Mouse (Mus musculus) urinary bladder, postnatal 4 days (tissue): ENCODE measurements around the gene Tnrc6b.

Source experiments
- DNase-seq, 2 experiments: peaks; one replicate each; pipeline ENCODE4 v3.0.0; 2021 to 2022; ENCODE audit warnings: low spot score in 2 of 2

Gene Tnrc6b

GRCm38 (mm10) chr15:80738244-80738643 is 27.1 kb downstream of the Tnrc6b start:
- DNase-seq, result no peak

GRCm38 (mm10) chr15:80739972-80740371 is 28.9 kb downstream of the Tnrc6b start:
- no peak for DNase-seq

GRCm38 (mm10) chr15:80741836-80742235 is 30.7 kb downstream of the Tnrc6b start:
- DNase-seq, result no peak

GRCm38 (mm10) chr15:80742991-80743474 is 31.9 kb downstream of the Tnrc6b start:
- no peak for DNase-seq

GRCm38 (mm10) chr15:80743606-80744005 is 32.5 kb downstream of the Tnrc6b start:
- DNase-seq, result no peak

GRCm38 (mm10) chr15:80744667-80745422 is 33.7 kb downstream of the Tnrc6b start:
- no peak for DNase-seq

- no peak for DNase-seq
Observed at GRCm38 (mm10) chr15:80748979-80749378, 37.9 kb downstream of the Tnrc6b start.

GRCm38 (mm10) chr15:80753351-80753750 is 42.2 kb downstream of the Tnrc6b start:
- no peak for DNase-seq

GRCm38 (mm10) chr15:80754103-80754502 is 43.0 kb downstream of the Tnrc6b start:
- DNase-seq, result no peak

- no peak for DNase-seq
Observed at GRCm38 (mm10) chr15:80759451-80759850, 48.3 kb downstream of the Tnrc6b start.

GRCm38 (mm10) chr15:80760504-80760903 is 49.4 kb downstream of the Tnrc6b start:
- DNase-seq, result no peak

- DNase-seq, result no peak
Observed at GRCm38 (mm10) chr15:80760935-80761334, 49.8 kb downstream of the Tnrc6b start.

GRCm38 (mm10) chr15:80762621-80763020 is 51.5 kb downstream of the Tnrc6b start:
- no peak for DNase-seq

GRCm38 (mm10) chr15:80764666-80765065 is 53.6 kb downstream of the Tnrc6b start:
- no peak for DNase-seq

- DNase-seq, result no peak
Observed at GRCm38 (mm10) chr15:80765381-80765780, 54.3 kb downstream of the Tnrc6b start.

GRCm38 (mm10) chr15:80768216-80768615 is 57.1 kb downstream of the Tnrc6b start:
- DNase-seq, result no peak

- DNase-seq, result no peak
Observed at GRCm38 (mm10) chr15:80771926-80772441, 60.9 kb downstream of the Tnrc6b start.

GRCm38 (mm10) chr15:80774666-80775065 is 63.6 kb downstream of the Tnrc6b start:
- DNase-seq, result no peak

- DNase-seq, result no peak
Observed at GRCm38 (mm10) chr15:80779006-80779405, 67.9 kb downstream of the Tnrc6b start.

GRCm38 (mm10) chr15:80780154-80780751 is 69.1 kb downstream of the Tnrc6b start:
- DNase-seq, result no peak

GRCm38 (mm10) chr15:80781218-80781806 is 70.2 kb downstream of the Tnrc6b start:
- DNase-seq, result no peak

- DNase-seq, result no peak
Observed at GRCm38 (mm10) chr15:80784553-80784971, 73.4 kb downstream of the Tnrc6b start.

GRCm38 (mm10) chr15:80785699-80786098 is 74.6 kb downstream of the Tnrc6b start:
- no peak for DNase-seq
